Mouse (Mus musculus) embryonic facial prominence, embryonic 13.5 days (tissue): ENCODE results near the gene Ildr1. TPM values are rescaled to one million over a fixed set of nuclear protein-coding genes. Genes with fewer than 3 reads are reported as not detected.

Source experiments
- polyA plus RNA-seq: library from polyadenylated mRNA; unstranded; fragments of >200 nt; fragmentation: Nextera tagmentation; extraction: Ambion mirVana; gene quantifications from 2 replicates; pipeline ENCODE4 v1.2.1, GENCODE M21; 2015

Ildr1 gene
- polyA plus RNA-seq, 1 experiment from 2014 or later, result 2.7 TPM

Other genes with a start within 250 kb of the Ildr1 start
- gene Stfa3, start 238.6 kb upstream of the Ildr1 start, polyA plus RNA-seq, result 4.9 and 10.5 TPM in 2 replicates
- gene Casr, start 131.8 kb upstream of the Ildr1 start, polyA plus RNA-seq, result 0.50 and 0.52 TPM in 2 replicates
- gene Cd86, start 27.9 kb upstream of the Ildr1 start, polyA plus RNA-seq, result 1.4 and 2.5 TPM in 2 replicates
- gene Slc15a2, start 91.0 kb downstream of the Ildr1 start, polyA plus RNA-seq, result 5.2 and 9.6 TPM in 2 replicates
- gene Iqcb1, start 134.4 kb downstream of the Ildr1 start, polyA plus RNA-seq, result 53.1 and 53.7 TPM in 2 replicates
- 2.3 and 2.8 TPM in 2 replicates for gene Eaf2, start 181.0 kb downstream of the Ildr1 start, polyA plus RNA-seq
- gene Golgb1, start 181.2 kb downstream of the Ildr1 start, polyA plus RNA-seq, result 119 and 126 TPM in 2 replicates
- gene Hcls1, start 241.0 kb downstream of the Ildr1 start, polyA plus RNA-seq, result 4.6 and 5.7 TPM in 2 replicates